Mouse (Mus musculus) kidney, postnatal 10 days (tissue): ENCODE measurements at regions not wholly inside any gene's neighbourhood (a gene's known extent, or its start where the extent isn't known, plus 50 kb on each side); places are given as distances from the start of the nearest gene placed in this dataset.
A peak's percentile ranks its signal among the peaks of the same experiment; 100 is the strongest.

ENCODE experiments used
- DNase-seq: peaks from one replicate; pipeline ENCODE4 v3.0.0; 2021; ENCODE audit warnings: mixed read lengths

DNA sequence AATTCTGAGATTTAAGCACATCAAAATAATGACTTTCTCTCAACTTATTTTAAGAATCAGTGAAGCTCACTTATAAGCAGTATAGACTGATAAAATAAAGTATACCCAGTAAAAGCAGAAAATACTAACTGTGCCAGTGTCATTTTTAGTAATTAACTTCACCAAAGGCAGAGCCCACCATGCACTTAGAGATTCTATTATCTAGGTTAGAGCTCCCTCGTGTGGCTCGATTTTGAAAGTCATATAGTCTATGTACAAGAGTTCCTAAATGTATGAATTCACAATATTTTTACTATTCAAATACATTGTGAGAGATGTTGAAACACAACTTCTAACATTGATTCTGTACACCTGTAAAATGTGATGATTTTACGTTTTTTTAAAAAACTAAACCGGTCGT lies 589.3 kb downstream of the Kcnj3 start:
- peak; percentile 19 for DNase-seq

DNA sequence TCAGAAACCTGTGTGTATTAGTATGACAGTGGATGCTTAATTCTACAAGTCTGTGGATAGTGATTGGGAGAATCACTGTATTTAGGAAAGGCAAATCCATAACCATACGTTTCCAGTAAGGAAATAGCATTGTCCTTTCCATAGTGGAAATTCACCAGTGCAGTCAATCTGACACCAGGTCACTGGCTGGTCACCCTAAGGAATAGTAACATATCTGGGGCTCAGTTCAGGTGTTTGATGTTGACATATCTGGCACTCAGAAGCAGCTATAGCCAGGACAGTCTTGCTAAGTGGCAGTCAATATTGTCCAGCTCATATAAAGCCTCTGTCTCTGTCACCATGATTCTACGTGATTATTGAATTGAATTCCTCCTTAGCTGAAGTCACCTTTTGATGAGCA lies 593.2 kb downstream of the Kcnj3 start:
- DNase-seq, result no peak
